Mouse (Mus musculus): ENCODE measurements at regions not wholly inside any gene's neighbourhood (a gene's known extent, or its start where the extent isn't known, plus 50 kb on each side); places are given as distances from the start of the nearest gene placed in this dataset.

- no peak for TF ChIP-seq CTCF (IDR thresholded peaks at IDR 0.05; ENCODE audit: low read depth)
- no peak for TF ChIP-seq EP300 (IDR thresholded peaks at IDR 0.05; ENCODE audit: low read depth)
Observed at GRCm38 (mm10) chr7:89088141-89088540, 315.9 kb downstream of the Tmem135 start.
